Mouse (Mus musculus) neural tube, embryonic 11.5 days (tissue): ENCODE data around the gene Gemin6. TPM values are rescaled to one million over a fixed set of nuclear protein-coding genes. Genes with fewer than 3 reads are reported as not detected.
A peak's percentile ranks its signal among the peaks of the same experiment; 100 is the strongest.
"Not testable (repeated sequence)": the region's sequence is repeated elsewhere in the genome, so short reads cannot be mapped to it uniquely, and the experiment has no call there.

Experiments used
- ATAC-seq: fragments of 200-750 bp; cut with Nextera tagmentation; 2 replicates; pipeline ENCODE4 v1.8.0; 2017; ENCODE audit warnings: moderate number of reproducible peaks, mild to moderate bottlenecking, moderate TSS enrichment, moderate library complexity; ENCODE audit not compliant: insufficient read depth, low FRiP score, low TSS enrichment
- DNase-seq: peaks from one replicate; pipeline ENCODE4 v3.0.0-alpha.2; 2015; ENCODE audit warnings: low spot score
- H3K27ac ChIP-seq: fragments of 300-500 bp; sonication (generic); 2 replicates; pipeline ENCODE4 v1.5.1; 2014; ENCODE audit warnings: low read depth, mild to moderate bottlenecking, low read length
- H3K27me3 ChIP-seq: fragments of 300-500 bp; sonication (generic); 2 replicates; pipeline ENCODE4 v1.6.1; 2014; ENCODE audit warnings: mild to moderate bottlenecking, low read length, mixed read lengths; ENCODE audit not compliant: control insufficient read depth, insufficient read depth
- H3K36me3 ChIP-seq: fragments of 300-500 bp; sonication (generic); 2 replicates; pipeline ENCODE4 v1.6.1; 2014; ENCODE audit warnings: mild to moderate bottlenecking, low read length, moderate library complexity, mixed read lengths; ENCODE audit not compliant: control insufficient read depth, insufficient read depth
- H3K4me1 ChIP-seq: fragments of 300-500 bp; sonication (generic); 2 replicates; pipeline ENCODE4 v1.6.1; 2014; ENCODE audit warnings: low read length, mixed read lengths; ENCODE audit not compliant: control insufficient read depth, insufficient read depth
- H3K4me2 ChIP-seq: fragments of 300-500 bp; sonication (generic); 2 replicates; pipeline ENCODE4 v1.6.1; 2014; ENCODE audit warnings: low read depth, mild to moderate bottlenecking, moderate library complexity
- H3K4me3 ChIP-seq: fragments of 300-500 bp; sonication (generic); 2 replicates; pipeline ENCODE4 v1.5.1; 2014; ENCODE audit warnings: low read depth, low read length
- H3K9ac ChIP-seq: fragments of 300-500 bp; sonication (generic); 2 replicates; pipeline ENCODE4 v1.6.1; 2014; ENCODE audit warnings: mild to moderate bottlenecking, low read length
- H3K9me3 ChIP-seq: fragments of 300-500 bp; sonication (generic); 2 replicates; pipeline ENCODE4 v1.6.1; 2016; ENCODE audit warnings: low read length; ENCODE audit not compliant: control insufficient read depth
- whole genome bisulfite sequencing: fragments of 180-500 bp; shearing (Covaris S2); extraction: QIAGEN DNeasy Blood & Tissue Kit; methylation state at CpG from one replicate; pipeline ENCODE4 v1.1.7; 2014; 5-methylcytosine and 5-hydroxymethylcytosine counted together
- polyA plus RNA-seq: library from polyadenylated mRNA; unstranded; fragments of >200 nt; fragmentation: Nextera tagmentation; extraction: Ambion mirVana; gene quantifications from 2 replicates; pipeline ENCODE4 v1.2.1, GENCODE M21; 2014

Gemin6 gene
- polyA plus RNA-seq, 1 experiment from 2014 or later: 41.2 TPM

DNA sequence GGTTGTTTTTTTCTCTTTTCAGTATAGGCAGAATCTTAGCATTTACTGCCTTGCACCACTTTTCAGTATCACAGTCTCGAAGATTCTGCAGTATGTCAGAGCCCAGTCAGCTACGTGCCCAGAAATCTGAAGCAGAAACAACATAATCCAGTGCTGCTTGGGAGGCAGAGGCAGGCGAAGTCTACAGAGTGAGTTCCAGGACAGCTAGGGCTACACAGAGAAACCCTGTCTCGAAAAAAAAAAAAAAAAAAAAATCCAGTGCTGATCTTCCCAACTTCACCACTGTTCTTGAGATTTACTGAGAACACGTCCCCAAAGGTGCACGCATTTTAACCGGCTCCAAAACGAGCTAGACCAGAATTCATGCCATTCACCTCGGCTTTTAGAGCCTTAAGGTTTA, 412 bp upstream of the Gemin6 start:
- no peak overlapping the region for H3K27ac ChIP-seq

GRCm38 (mm10) chr17:80225142-80225541, 901 bp downstream of the Gemin6 start:
- not testable (repeated sequence) for H3K36me3 ChIP-seq, ATAC-seq, H3K27me3 ChIP-seq, DNase-seq, H3K9me3 ChIP-seq, H3K4me1 ChIP-seq, H3K27ac ChIP-seq
- Histone ChIP-seq H3K4me2 (peak overlapping the region; percentile 72), H3K4me3 (peak overlapping the region; percentile 58), H3K9ac (peak overlapping the region; percentile 70)
- WGBS: 63% methylated on average over 5 of the region's 5 CpGs

More for the DNA sequence above, 412 bp upstream of the Gemin6 start:
- H3K4me2 ChIP-seq: peak overlapping the region; percentile 72
- H3K27me3 ChIP-seq: no peaks in the 10 kb centered on the region
- H3K4me3 ChIP-seq: peak overlapping the region; percentile 58
- ATAC-seq: peak; percentile 56; the same call in 1 of the 2 replicates
- no peaks in the 10 kb centered on the region for H3K4me1 ChIP-seq
- no peaks in the 10 kb centered on the region for H3K9me3 ChIP-seq
- H3K9ac ChIP-seq: peak overlapping the region; percentile 70
- no peaks in the 10 kb centered on the region for H3K36me3 ChIP-seq
- DNase-seq: no peak
- WGBS: 14% methylated on average over 9 of the region's 9 CpGs

GRCm38 (mm10) chr17:80229396-80229795, 5.2 kb downstream of the Gemin6 start:
- H3K36me3 ChIP-seq: no peaks in the 10 kb centered on the region

GRCm38 (mm10) chr17:80233844-80234243, 9.6 kb downstream of the Gemin6 start:
- Histone ChIP-seq H3K27ac (no peak overlapping the region), H3K9ac (no peak overlapping the region), H3K9me3 (no peaks in the 10 kb centered on the region), H3K4me1 (no peaks in the 10 kb centered on the region), H3K36me3 (no peaks in the 10 kb centered on the region), H3K4me2 (no peak overlapping the region), H3K4me3 (no peak overlapping the region), H3K27me3 (no peaks in the 10 kb centered on the region)
- WGBS: 95% methylated on average over 5 of the region's 5 CpGs
- ATAC-seq (no peak), DNase-seq (no peak)

More at GRCm38 (mm10) chr17:80229396-80229795, 5.2 kb downstream of the Gemin6 start:
- H3K9me3 ChIP-seq: no peaks in the 10 kb centered on the region
- no peak overlapping the region for H3K9ac ChIP-seq
- WGBS: 88% methylated on average over 2 of the region's 2 CpGs
- H3K27ac ChIP-seq: no peak overlapping the region
- no peaks in the 10 kb centered on the region for H3K27me3 ChIP-seq
- DNase-seq: no peak
- H3K4me3 ChIP-seq: no peak overlapping the region
- H3K4me2 ChIP-seq: no peak overlapping the region
- no peak for ATAC-seq
- H3K4me1 ChIP-seq: no peaks in the 10 kb centered on the region

DNA sequence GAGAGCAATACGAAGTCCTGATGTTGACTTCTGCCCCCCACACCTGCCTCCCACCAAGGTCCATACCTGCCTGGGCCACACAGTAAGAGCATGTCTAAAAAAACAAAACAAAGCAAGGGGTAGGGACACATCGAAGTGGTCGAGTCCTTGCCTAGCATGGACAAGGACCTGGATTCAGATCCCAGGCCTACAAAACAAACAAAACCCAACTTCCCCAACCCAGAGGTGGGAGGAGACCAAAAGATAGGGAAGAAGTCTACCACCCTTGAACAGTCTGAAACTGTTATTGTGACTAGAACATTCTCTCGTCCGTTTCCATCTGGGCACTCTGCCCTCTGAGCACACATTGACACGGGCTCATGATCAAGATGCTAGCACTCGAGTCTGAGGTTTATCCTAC, 10.1 kb downstream of the Gemin6 start:
- no peak overlapping the region for H3K9ac ChIP-seq
- H3K36me3 ChIP-seq: 0 out of 2 replicates have a peak, but pooled peaks cover under 1% of the 10 kb centered on the region
- no peak overlapping the region for H3K4me2 ChIP-seq
- 93% methylated on average over 7 of the region's 7 CpGs for WGBS
- H3K27me3 ChIP-seq: no peaks in the 10 kb centered on the region
- no peak for DNase-seq
- ATAC-seq: no peak
- H3K4me3 ChIP-seq: no peak overlapping the region
- no peak overlapping the region for H3K27ac ChIP-seq
- no peaks in the 10 kb centered on the region for H3K4me1 ChIP-seq
- no peaks in the 10 kb centered on the region for H3K9me3 ChIP-seq

DNA sequence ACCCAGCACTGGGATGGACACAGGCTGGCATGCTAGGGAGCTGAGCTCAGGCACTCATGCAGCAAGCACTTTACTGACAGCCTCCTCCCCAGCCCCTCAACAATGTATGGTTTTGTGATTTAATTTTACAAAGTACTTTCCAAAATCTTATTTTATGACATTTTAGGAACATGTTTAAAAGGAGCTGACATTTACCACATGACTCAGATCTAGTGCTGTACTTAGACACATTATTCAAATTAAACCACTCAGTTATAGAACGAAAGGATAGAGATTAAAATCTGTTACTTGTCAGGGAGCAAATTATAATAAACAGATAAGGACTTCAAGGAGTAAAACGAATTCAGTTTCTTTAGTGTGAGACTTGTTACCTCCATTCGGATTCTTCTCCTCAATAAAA, 11.2 kb downstream of the Gemin6 start:
- no peak for DNase-seq
- Histone ChIP-seq H3K27me3 (no peaks in the 10 kb centered on the region), H3K4me1 (no peaks in the 10 kb centered on the region), H3K9me3 (no peaks in the 10 kb centered on the region), H3K27ac (no peak overlapping the region), H3K9ac (no peak overlapping the region), H3K36me3 (peaks cover 5% of the 10 kb centered on the region; the same call in 1 of the 2 replicates), H3K4me2 (no peak overlapping the region), H3K4me3 (no peak overlapping the region)
- WGBS: 88% methylated on average over 3 of the region's 3 CpGs
- no peak for ATAC-seq

DNA sequence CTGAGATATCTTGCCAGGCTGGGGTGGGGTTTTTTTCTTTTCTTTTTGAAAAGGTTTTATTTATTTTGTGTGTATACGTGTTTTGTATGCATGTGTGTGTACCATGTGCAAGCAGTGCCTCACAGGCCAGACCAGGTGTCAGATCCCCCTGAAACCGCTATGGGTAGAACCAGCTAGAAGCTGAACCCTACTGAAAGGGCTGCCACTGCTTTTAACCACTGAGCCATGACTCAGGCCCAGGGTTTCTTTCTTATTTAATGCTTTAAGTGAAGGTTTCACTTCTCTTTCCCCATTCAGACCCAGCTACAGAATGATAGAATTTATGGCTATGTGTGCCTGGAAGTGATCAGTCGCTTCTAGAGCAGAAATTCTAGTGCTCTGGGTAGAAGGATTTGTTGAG, 12.6 kb downstream of the Gemin6 start:
- ATAC-seq: no peak
- 94% methylated on average over 3 of the region's 3 CpGs for WGBS
- Histone ChIP-seq H3K9me3 (no peaks in the 10 kb centered on the region), H3K4me1 (no peaks in the 10 kb centered on the region), H3K4me3 (no peak overlapping the region), H3K4me2 (no peak overlapping the region), H3K36me3 (peaks cover 7% of the 10 kb centered on the region; the same call in 1 of the 2 replicates), H3K27me3 (no peaks in the 10 kb centered on the region), H3K9ac (no peak overlapping the region), H3K27ac (no peak overlapping the region)
- no peak for DNase-seq

- Histone ChIP-seq H3K4me1 (no peaks in the 10 kb centered on the region), H3K27me3 (no peaks in the 10 kb centered on the region), H3K36me3 (peaks cover 7% of the 10 kb centered on the region; the same call in 1 of the 2 replicates), H3K4me3 (no peak overlapping the region), H3K4me2 (no peak overlapping the region), H3K9me3 (no peaks in the 10 kb centered on the region), H3K9ac (no peak overlapping the region), H3K27ac (no peak overlapping the region)
- DNase-seq (no peak), ATAC-seq (no peak)
- 87% methylated on average over 5 of the region's 5 CpGs for WGBS
These were observed 13.2 kb downstream of the Gemin6 start for GRCm38 (mm10) chr17:80237475-80237874.

- Histone ChIP-seq H3K4me2 (no peak overlapping the region), H3K27me3 (no peaks in the 10 kb centered on the region), H3K9ac (no peak overlapping the region), H3K4me1 (no peaks in the 10 kb centered on the region), H3K36me3 (peaks cover 8% of the 10 kb centered on the region), H3K4me3 (no peak overlapping the region), H3K9me3 (no peaks in the 10 kb centered on the region), H3K27ac (no peak overlapping the region)
- DNase-seq (no peak), ATAC-seq (no peak)
- WGBS: 92% methylated on average over 9 of the region's 9 CpGs
These were observed 17.4 kb downstream of the Gemin6 start for GRCm38 (mm10) chr17:80241594-80241993.
